Mouse (Mus musculus): ENCODE data around the gene Cnnm2.

GRCm38 (mm10) chr19:46726142-46726541, 35.3 kb upstream of the Cnnm2 start:
- no peak for TF ChIP-seq CTCF (IDR thresholded peaks at IDR 0.05; ENCODE audit: low read depth, low read length)
- no peak for TF ChIP-seq GATA1 (IDR thresholded peaks at IDR 0.05; ENCODE audit: borderline replicate concordance, low read length)
- no peak for TF ChIP-seq TAL1 (conservative IDR thresholded peaks at IDR 0.05; ENCODE audit: low read depth, low read length)
